Comparison of ENCODE assay signal across 23 mouse cellular contexts in the genomic region with DNA sequence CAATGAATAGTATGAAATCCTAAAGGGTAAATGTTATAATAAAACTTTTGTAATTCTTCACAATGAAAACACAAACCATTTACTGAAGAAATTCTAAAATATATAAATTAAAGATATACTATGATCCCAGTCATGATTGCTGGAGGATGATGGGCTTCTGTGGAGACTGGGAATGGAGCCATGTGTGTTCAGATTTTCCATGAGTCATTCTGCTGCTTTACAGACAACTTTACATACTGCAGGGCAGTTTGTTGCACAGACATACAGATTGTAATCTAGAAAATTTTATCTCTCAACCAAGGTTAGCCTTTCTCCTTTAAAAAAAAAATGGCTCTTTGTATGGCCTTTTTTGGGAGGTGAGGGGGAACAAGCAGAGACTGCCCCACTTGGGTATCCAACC.
DNase-seq lines count a peak whose midpoint lies in the region; ATAC-seq and TF ChIP-seq lines count a peak whose summit lies in the region.
"Had no signal": no experiment of that assay in that cellular context is flagged by ENCODE, and none has a peak within 500 bp of the region (broad histone marks: within the 10 kb centered on the region; RNA-seq: fewer than 3 reads in every experiment).

No protein-coding gene starts in this region.

- DNase-seq in forebrain, embryonic 14.5 days (ENCODE audit: low spot score) = peak; percentile 24
- no peak for DNase-seq in forebrain, embryonic 10.5 days (ENCODE audit: extremely low spot score, low spot score)
- peak; percentile 29 for DNase-seq in limb, embryonic 14.5 days (ENCODE audit: low spot score)
- no peak for DNase-seq in limb, embryonic 10.5 days (ENCODE audit: low spot score)
- DNase-seq in left cerebral cortex, postnatal 36 days (ENCODE audit: low spot score in 2 of 2) = peak; percentile 4 to 5
- DNase-seq in midbrain, embryonic 10.5 days (ENCODE audit: low spot score) = no peak
- DNase-seq: adrenal gland, postnatal 10 days; B cell, adult 2 months; cerebellum, adult 11 months; embryo, embryonic 11 days; heart, postnatal 14 days; kidney, adult 9 months; kidney, postnatal 36 days; lung, adult 18-20 months; lung, postnatal 36 days; retina, postnatal 1 day; thymus, postnatal 36 days had no signal

- H3K36me3 ChIP-seq in forebrain, embryonic 14.5 days (ENCODE audit: control insufficient read depth, insufficient read depth, low read length) = no peaks in the 10 kb centered on the region
- H3K36me3 ChIP-seq in forebrain, embryonic 10.5 days (replicated peaks) = no peaks in the 10 kb centered on the region
- no peaks in the 10 kb centered on the region for H3K36me3 ChIP-seq in limb, embryonic 14.5 days (ENCODE audit: control insufficient read depth, insufficient read depth, low read length)
- H3K36me3 ChIP-seq in limb, embryonic 10.5 days = no peaks in the 10 kb centered on the region
- no peaks in the 10 kb centered on the region for H3K36me3 ChIP-seq in C2C12 (ENCODE audit: control insufficient read depth, insufficient read depth)
- no peaks in the 10 kb centered on the region for H3K36me3 ChIP-seq in midbrain, embryonic 10.5 days
- H3K36me3 ChIP-seq: forebrain, embryonic 15.5 days had no signal

- no peaks in the 10 kb centered on the region for H3K9me3 ChIP-seq in forebrain, embryonic 14.5 days (replicated peaks; ENCODE audit: control insufficient read depth, low read length)
- H3K9me3 ChIP-seq in forebrain, embryonic 10.5 days = no peaks in the 10 kb centered on the region
- no peaks in the 10 kb centered on the region for H3K9me3 ChIP-seq in limb, embryonic 14.5 days (ENCODE audit: control insufficient read depth, low read length)
- H3K9me3 ChIP-seq in limb, embryonic 10.5 days (replicated peaks) = no peaks in the 10 kb centered on the region
- H3K9me3 ChIP-seq in midbrain, embryonic 10.5 days (replicated peaks) = no peaks in the 10 kb centered on the region
- H3K9me3 ChIP-seq: forebrain, embryonic 15.5 days had no signal

- no peak for ATAC-seq in forebrain, embryonic 14.5 days
- ATAC-seq in limb, embryonic 14.5 days (ENCODE audit: low FRiP score, low read depth) = no peak
- ATAC-seq: activated CD4-positive, CD25-positive, alpha-beta regulatory T cell, adult 4 months; forebrain, embryonic 15.5 days had no signal

- no peaks in the 10 kb centered on the region for H3K79me3 ChIP-seq in C2C12 (ENCODE audit: low read depth)

- H3K27ac ChIP-seq in forebrain, embryonic 14.5 days (ENCODE audit: low read depth, low read length) = no peak overlapping the region
- no peak overlapping the region for H3K27ac ChIP-seq in forebrain, embryonic 10.5 days
- no peak overlapping the region for H3K27ac ChIP-seq in limb, embryonic 14.5 days (replicated peaks; ENCODE audit: low read depth, low read length)
- H3K27ac ChIP-seq in limb, embryonic 10.5 days = no peak overlapping the region
- H3K27ac ChIP-seq in midbrain, embryonic 10.5 days (replicated peaks) = no peak overlapping the region
- H3K27ac ChIP-seq: forebrain, embryonic 15.5 days; hindbrain, embryonic 14.5 days had no signal

- no peak overlapping the region for H3K4me3 ChIP-seq in forebrain, embryonic 14.5 days (ENCODE audit: low read depth, low read length)
- no peak overlapping the region for H3K4me3 ChIP-seq in forebrain, embryonic 10.5 days
- H3K4me3 ChIP-seq in limb, embryonic 14.5 days (replicated peaks; ENCODE audit: low read length) = no peak overlapping the region
- no peak overlapping the region for H3K4me3 ChIP-seq in limb, embryonic 10.5 days
- H3K4me3 ChIP-seq in C2C12 (ENCODE audit: insufficient read depth, poor library complexity, severe bottlenecking) = no peak overlapping the region
- no peak overlapping the region for H3K4me3 ChIP-seq in midbrain, embryonic 10.5 days
- H3K4me3 ChIP-seq: forebrain, embryonic 15.5 days had no signal

- no peaks in the 10 kb centered on the region for H3K79me2 ChIP-seq in C2C12 (ENCODE audit: control insufficient read depth, insufficient read depth)

- H3K4me1 ChIP-seq in forebrain, embryonic 14.5 days (ENCODE audit: control insufficient read depth, insufficient read depth, low read length) = no peaks in the 10 kb centered on the region
- H3K4me1 ChIP-seq in forebrain, embryonic 10.5 days = no peaks in the 10 kb centered on the region
- no peaks in the 10 kb centered on the region for H3K4me1 ChIP-seq in limb, embryonic 14.5 days (ENCODE audit: control insufficient read depth, insufficient read depth, low read length)
- no peaks in the 10 kb centered on the region for H3K4me1 ChIP-seq in limb, embryonic 10.5 days
- H3K4me1 ChIP-seq in midbrain, embryonic 10.5 days = no peaks in the 10 kb centered on the region

- no peak for TF ChIP-seq POLR2A in limb, embryonic 14.5 days (IDR thresholded peaks at IDR 0.05; ENCODE audit: borderline replicate concordance, extremely low read depth, insufficient read depth, insufficient read length)

- no peak for TF ChIP-seq CTCF in C2C12 (IDR thresholded peaks at IDR 0.05; ENCODE audit: control insufficient read depth, insufficient read depth, insufficient read length)

- no peaks in the 10 kb centered on the region for H3K27me3 ChIP-seq in forebrain, embryonic 14.5 days (replicated peaks; ENCODE audit: control insufficient read depth, insufficient read depth, low read length)
- no peaks in the 10 kb centered on the region for H3K27me3 ChIP-seq in forebrain, embryonic 10.5 days (ENCODE audit: poor library complexity, severe bottlenecking)
- no peaks in the 10 kb centered on the region for H3K27me3 ChIP-seq in limb, embryonic 14.5 days (ENCODE audit: control insufficient read depth, insufficient read depth, low read length)
- H3K27me3 ChIP-seq in limb, embryonic 10.5 days (ENCODE audit: low read depth, poor library complexity, severe bottlenecking) = no peaks in the 10 kb centered on the region
- no peaks in the 10 kb centered on the region for H3K27me3 ChIP-seq in C2C12 (ENCODE audit: control insufficient read depth, insufficient read depth, insufficient read length)
- no peaks in the 10 kb centered on the region for H3K27me3 ChIP-seq in midbrain, embryonic 10.5 days (ENCODE audit: low read depth, poor library complexity, severe bottlenecking)
- H3K27me3 ChIP-seq: forebrain, embryonic 15.5 days had no signal

- intact Hi-C loops in left cerebral cortex, postnatal 36 days (cut with DNase I) = no loop called here

- no peak overlapping the region for H3K4me2 ChIP-seq in forebrain, embryonic 14.5 days (ENCODE audit: low read length)
- H3K4me2 ChIP-seq in limb, embryonic 14.5 days (replicated peaks; ENCODE audit: low read depth, low read length, severe bottlenecking) = no peak overlapping the region
- H3K4me2 ChIP-seq: forebrain, embryonic 15.5 days; heart, embryonic 11.5 days; hindbrain, embryonic 14.5 days; liver, embryonic 11.5 days had no signal

- H3K9ac ChIP-seq in forebrain, embryonic 14.5 days (ENCODE audit: low read length) = no peak overlapping the region
- H3K9ac ChIP-seq in limb, embryonic 14.5 days (ENCODE audit: low read depth, low read length, severe bottlenecking) = no peak overlapping the region
- H3K9ac ChIP-seq: forebrain, embryonic 15.5 days; hindbrain, embryonic 14.5 days had no signal

- H3ac ChIP-seq in C2C12 (ENCODE audit: control insufficient read depth, insufficient read length, low read depth) = no peak overlapping the region

TF ChIP-seq in C2C12, 6 proteins besides CTCF, POLR2A, EP300 and RAD21:
- TF ChIP-seq FOSL1 (IDR thresholded peaks at IDR 0.05; ENCODE audit: insufficient read depth, low read length, poor library complexity, severe bottlenecking) (peak; percentile 56), MYOD1 (IDR thresholded peaks at IDR 0.05; ENCODE audit: control insufficient read depth, insufficient read length, low read depth) (no peak)

Comparison
In these comparisons a context has a peak if more than half of its experiments do, and no peak if none do; other contexts are left out.
1. DNase-seq: peak in forebrain, embryonic 14.5 days (single experiment), limb, embryonic 14.5 days (single experiment) and left cerebral cortex, postnatal 36 days (2 of 2); none in forebrain, embryonic 10.5 days (single experiment), limb, embryonic 10.5 days (single experiment) and midbrain, embryonic 10.5 days (single experiment).